Mouse (Mus musculus): ENCODE measurements around the gene Akr1c14. TPM values are rescaled to one million over a fixed set of nuclear protein-coding genes. Genes with fewer than 3 reads are reported as not detected.
"Not testable (repeated sequence)": the region's sequence is repeated elsewhere in the genome, so short reads cannot be mapped to it uniquely, and the experiment has no call there.

Gene Akr1c14
- polyA plus RNA-seq, 1 experiment from 2014 or later = 1.8 TPM

DNA sequence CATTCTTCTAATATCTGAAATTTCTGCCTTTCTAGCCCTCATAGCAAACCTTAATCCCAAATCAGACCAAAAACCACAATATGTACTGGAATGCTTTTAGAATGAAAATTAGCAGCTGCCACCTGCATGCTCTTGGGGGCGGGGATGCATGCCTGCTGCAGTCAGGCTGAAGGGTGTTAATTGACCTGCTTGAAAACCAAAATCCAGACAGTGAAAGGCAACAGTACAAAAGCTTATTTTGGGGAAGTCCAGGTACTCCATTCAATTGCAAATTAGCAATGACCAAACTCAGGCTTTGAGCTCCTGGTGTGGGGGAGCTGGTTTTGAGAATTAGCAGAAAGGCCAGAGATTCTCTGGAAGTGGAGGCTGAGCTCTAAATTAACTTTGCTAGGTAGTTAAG is 77.0 kb downstream of the Akr1c14 start:
- not testable (repeated sequence) for H3K9me3 ChIP-seq; H3K9ac ChIP-seq; ATAC-seq (ENCODE audit: extremely low read depth, insufficient number of reproducible peaks, low FRiP score, low TSS enrichment); H3K4me2 ChIP-seq; H3K4me3 ChIP-seq; H3K27ac ChIP-seq (replicated peaks); H3K4me1 ChIP-seq; H3K27me3 ChIP-seq (replicated peaks); H3K36me3 ChIP-seq
- 85% methylated on average over 1 of the region's 1 CpGs for WGBS

DNA sequence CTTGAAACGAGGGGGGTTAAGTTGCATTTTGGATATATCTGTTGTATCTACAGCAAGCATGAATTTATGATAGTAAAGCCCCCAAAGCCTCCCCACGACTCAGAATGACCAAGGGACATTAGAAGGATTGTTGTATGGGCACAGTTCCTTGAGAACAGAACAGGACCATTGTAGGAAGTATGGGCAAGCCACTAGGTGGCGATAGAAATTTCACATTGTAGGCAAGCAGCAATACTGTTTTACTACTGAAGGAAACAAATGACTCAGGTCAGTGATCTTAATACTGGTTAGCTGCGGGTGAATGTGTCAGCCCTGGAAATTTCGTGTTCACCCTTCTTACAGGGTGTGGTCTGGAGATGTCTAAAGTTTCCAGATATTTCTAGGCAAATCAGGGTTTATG is 80.3 kb downstream of the Akr1c14 start:
- H3K4me1 ChIP-seq = no peaks in the 10 kb centered on the region
- WGBS = 37% methylated on average over 5 of the region's 5 CpGs
- no peak overlapping the region for H3K9ac ChIP-seq
- H3K9me3 ChIP-seq = peaks cover 8% of the 10 kb centered on the region; the same call in 1 of the 2 replicates
- H3K36me3 ChIP-seq = no peaks in the 10 kb centered on the region
- H3K4me2 ChIP-seq = no peak overlapping the region
- H3K27ac ChIP-seq (replicated peaks) = no peak overlapping the region
- ATAC-seq (ENCODE audit: extremely low read depth, insufficient number of reproducible peaks, low FRiP score, low TSS enrichment) = no peak
- no peak overlapping the region for H3K4me3 ChIP-seq
- H3K27me3 ChIP-seq (replicated peaks) = no peaks in the 10 kb centered on the region

DNA sequence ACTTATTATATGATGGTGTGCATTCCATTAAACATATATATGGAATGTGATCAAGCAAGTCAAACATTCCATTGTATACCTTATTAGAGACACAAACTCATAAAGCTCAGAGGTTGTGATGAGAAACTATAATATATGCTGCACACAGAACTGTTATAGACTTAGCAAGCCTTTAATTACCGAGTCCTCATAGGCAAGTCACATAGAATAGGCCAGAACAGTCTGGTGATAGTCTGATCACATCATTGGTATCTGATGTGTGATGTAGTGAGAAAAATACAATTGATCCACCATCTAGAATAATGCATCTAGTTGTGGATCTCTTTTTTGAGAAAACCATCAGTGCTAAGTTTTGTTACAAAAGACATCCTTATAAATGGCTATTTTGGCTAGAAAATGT is 82.5 kb downstream of the Akr1c14 start:
- Histone ChIP-seq H3K9me3 (no peaks in the 10 kb centered on the region), H3K4me2 (no peak overlapping the region), H3K36me3 (no peaks in the 10 kb centered on the region), H3K27me3 (replicated peaks) (no peaks in the 10 kb centered on the region), H3K4me3 (no peak overlapping the region), H3K4me1 (no peaks in the 10 kb centered on the region), H3K27ac (replicated peaks) (no peak overlapping the region), H3K9ac (no peak overlapping the region)
- 73% methylated on average over 1 of the region's 1 CpGs for WGBS
- ATAC-seq (ENCODE audit: extremely low read depth, insufficient number of reproducible peaks, low FRiP score, low TSS enrichment) = no peak

DNA sequence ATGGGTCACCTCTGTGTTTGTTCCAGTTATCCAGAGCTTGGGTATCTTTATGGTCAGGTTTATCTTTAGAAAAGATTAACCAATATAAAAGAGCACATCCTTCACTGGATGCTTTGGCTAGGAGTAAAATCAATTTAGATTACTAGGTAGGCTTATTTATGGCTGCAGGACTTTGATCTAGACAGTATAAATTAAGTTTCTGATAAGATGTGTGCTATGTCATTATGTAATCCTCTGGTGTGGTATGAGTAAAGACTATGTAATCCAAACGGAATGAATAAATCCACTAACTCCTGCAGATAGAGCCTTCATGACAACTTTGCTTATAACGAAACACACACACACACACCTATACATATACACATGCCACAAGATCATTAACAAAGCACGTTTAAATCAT is 82.9 kb downstream of the Akr1c14 start:
- no peaks in the 10 kb centered on the region for H3K27me3 ChIP-seq (replicated peaks)
- no peak overlapping the region for H3K4me3 ChIP-seq
- ATAC-seq (ENCODE audit: extremely low read depth, insufficient number of reproducible peaks, low FRiP score, low TSS enrichment) = no peak
- no peak overlapping the region for H3K4me2 ChIP-seq
- no peaks in the 10 kb centered on the region for H3K36me3 ChIP-seq
- H3K9ac ChIP-seq = no peak overlapping the region
- H3K9me3 ChIP-seq = no peaks in the 10 kb centered on the region
- no peaks in the 10 kb centered on the region for H3K4me1 ChIP-seq
- H3K27ac ChIP-seq (replicated peaks) = no peak overlapping the region
- 56% methylated on average over 3 of the region's 3 CpGs for WGBS

DNA sequence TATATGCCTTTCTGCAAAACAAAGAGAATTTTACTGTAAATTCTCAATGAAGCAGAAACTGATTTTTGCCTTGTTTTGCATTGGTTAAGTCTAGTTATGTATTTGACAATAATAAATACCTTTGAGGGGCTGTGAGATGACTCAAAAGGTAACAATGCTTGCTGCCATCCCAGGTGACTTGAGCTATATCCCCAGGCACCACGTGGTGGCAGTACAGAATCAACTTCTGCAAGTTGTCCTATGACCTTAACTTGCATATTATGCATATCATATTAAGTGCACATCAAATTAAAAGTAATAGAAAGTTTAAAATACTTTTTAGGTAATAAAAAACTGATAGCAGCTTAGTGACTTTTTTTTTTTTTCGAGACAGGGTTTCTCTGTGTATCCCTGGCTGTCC is 84.3 kb downstream of the Akr1c14 start:
- no peaks in the 10 kb centered on the region for H3K4me1 ChIP-seq
- H3K4me3 ChIP-seq = no peak overlapping the region
- no peak overlapping the region for H3K4me2 ChIP-seq
- H3K9me3 ChIP-seq = no peaks in the 10 kb centered on the region
- 33% methylated on average over 2 of the region's 2 CpGs for WGBS
- H3K27me3 ChIP-seq (replicated peaks) = no peaks in the 10 kb centered on the region
- H3K9ac ChIP-seq = no peak overlapping the region
- H3K27ac ChIP-seq (replicated peaks) = no peak overlapping the region
- ATAC-seq (ENCODE audit: extremely low read depth, insufficient number of reproducible peaks, low FRiP score, low TSS enrichment) = no peak
- no peaks in the 10 kb centered on the region for H3K36me3 ChIP-seq

Other genes starting within 250 kb of the Akr1c14 start
- gene Calml3, start 244.7 kb upstream of the Akr1c14 start, polyA plus RNA-seq (2015; fragmentation: Nextera tagmentation; extraction: Ambion mirVana) = not detected in 2 replicates
- gene Calm4, start 211.3 kb upstream of the Akr1c14 start, polyA plus RNA-seq (2015; fragmentation: Nextera tagmentation; extraction: Ambion mirVana) = not detected in 2 replicates
- gene Calm5, start 194.8 kb upstream of the Akr1c14 start, polyA plus RNA-seq (2015; fragmentation: Nextera tagmentation; extraction: Ambion mirVana) = not detected in 2 replicates
- 41.7 and 43.2 TPM in 2 replicates for gene Net1, start 130.8 kb upstream of the Akr1c14 start, polyA plus RNA-seq (2015; fragmentation: Nextera tagmentation; extraction: Ambion mirVana)
- not detected in 2 replicates for gene Tubal3, start 130.7 kb upstream of the Akr1c14 start, polyA plus RNA-seq (2015; fragmentation: Nextera tagmentation; extraction: Ambion mirVana)
- not detected in 2 replicates for gene Ucn3, start 103.7 kb upstream of the Akr1c14 start, polyA plus RNA-seq (2015; fragmentation: Nextera tagmentation; extraction: Ambion mirVana)
- gene Akr1c18, start 101.6 kb downstream of the Akr1c14 start, polyA plus RNA-seq (2015; fragmentation: Nextera tagmentation; extraction: Ambion mirVana) = not detected in 2 replicates
- gene Akr1c13, start 142.1 kb downstream of the Akr1c14 start, polyA plus RNA-seq (2015; fragmentation: Nextera tagmentation; extraction: Ambion mirVana) = 3.0 and 3.3 TPM in 2 replicates
- gene Akr1c19, start 179.7 kb downstream of the Akr1c14 start, polyA plus RNA-seq (2015; fragmentation: Nextera tagmentation; extraction: Ambion mirVana) = 1.4 and 3.1 TPM in 2 replicates
- 0.90 and 1.4 TPM in 2 replicates for gene Akr1c12, start 230.4 kb downstream of the Akr1c14 start, polyA plus RNA-seq (2015; fragmentation: Nextera tagmentation; extraction: Ambion mirVana)